Mouse (Mus musculus) intestine, embryonic 16.5 days (tissue): ENCODE measurements at regions not wholly inside any gene's neighbourhood (a gene's known extent, or its start where the extent isn't known, plus 50 kb on each side); places are given as distances from the start of the nearest gene placed in this dataset.
A peak's percentile ranks its signal among the peaks of the same experiment; 100 is the strongest.

ENCODE experiments used
- ATAC-seq: fragments of 200-750 bp; cut with Nextera tagmentation; 2 replicates; pipeline ENCODE4 v1.8.0; 2017; ENCODE audit warnings: moderate TSS enrichment, moderate library complexity
- H3K27ac ChIP-seq: fragments of 300-500 bp; sonication (generic); 2 replicates; pipeline ENCODE4 v1.5.1; 2014; ENCODE audit warnings: mild to moderate bottlenecking, low read length
- H3K27me3 ChIP-seq: fragments of 300-500 bp; sonication (generic); replicated peaks from 2 replicates; pipeline ENCODE4 v1.6.1; 2014; ENCODE audit warnings: low read length, control low read depth, mixed read lengths; ENCODE audit not compliant: control insufficient read depth, insufficient read depth
- H3K36me3 ChIP-seq: fragments of 300-500 bp; sonication (generic); 2 replicates; pipeline ENCODE4 v1.6.1; 2014; ENCODE audit warnings: low read length, control low read depth; ENCODE audit not compliant: control insufficient read depth, insufficient read depth
- H3K4me1 ChIP-seq: fragments of 300-500 bp; sonication (generic); 2 replicates; pipeline ENCODE4 v1.6.1; 2014; ENCODE audit warnings: low read length, control low read depth, mixed read lengths; ENCODE audit not compliant: control insufficient read depth, insufficient read depth
- H3K4me2 ChIP-seq: fragments of 300-500 bp; sonication (generic); 2 replicates; pipeline ENCODE4 v1.6.1; 2014; ENCODE audit warnings: low read depth, low read length, control low read depth
- H3K4me3 ChIP-seq: fragments of 300-500 bp; sonication (generic); 2 replicates; pipeline ENCODE4 v1.5.1; 2014; ENCODE audit warnings: mild to moderate bottlenecking, low read length
- H3K9ac ChIP-seq: fragments of 300-500 bp; sonication (generic); 2 replicates; pipeline ENCODE4 v1.6.1; 2014; ENCODE audit warnings: low read depth, low read length
- H3K9me3 ChIP-seq: fragments of 300-500 bp; sonication (generic); 2 replicates; pipeline ENCODE4 v1.6.1; 2016; ENCODE audit warnings: low read length, control low read depth; ENCODE audit not compliant: control insufficient read depth
- WGBS: fragments of 180-500 bp; shearing (Covaris S2); extraction: QIAGEN DNeasy Blood & Tissue Kit; methylation state at CpG from one replicate; pipeline ENCODE4 v1.1.7; 2014; 5-methylcytosine and 5-hydroxymethylcytosine counted together

DNA sequence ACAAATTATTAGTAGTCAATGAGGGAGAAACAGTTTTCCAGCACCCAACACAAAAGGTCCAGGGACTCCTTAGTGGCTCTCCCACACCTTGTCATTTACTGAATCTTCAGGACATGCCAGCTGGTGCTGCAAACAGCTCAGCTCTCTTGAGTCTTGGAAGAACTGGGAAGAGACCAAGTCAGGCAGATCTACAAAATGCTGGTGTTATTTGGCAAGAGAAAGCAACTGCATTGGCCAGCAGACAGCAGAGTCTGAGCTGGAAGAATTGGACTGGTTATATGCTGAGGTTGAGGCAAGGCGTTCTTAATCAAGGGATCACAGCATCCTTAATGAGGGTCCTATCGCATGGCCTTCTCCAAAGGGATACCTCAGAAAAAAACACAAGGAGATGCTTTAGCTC lies 124.2 kb upstream of the Lef1 start:
- Histone ChIP-seq H3K4me2 (no peak overlapping the region), H3K27ac (no peak overlapping the region), H3K9ac (no peak overlapping the region), H3K27me3 (no peaks in the 10 kb centered on the region), H3K9me3 (no peaks in the 10 kb centered on the region), H3K36me3 (no peaks in the 10 kb centered on the region), H3K4me3 (no peak overlapping the region), H3K4me1 (no peaks in the 10 kb centered on the region)
- 86% methylated on average over 2 of the region's 2 CpGs for WGBS
- no peak for ATAC-seq

DNA sequence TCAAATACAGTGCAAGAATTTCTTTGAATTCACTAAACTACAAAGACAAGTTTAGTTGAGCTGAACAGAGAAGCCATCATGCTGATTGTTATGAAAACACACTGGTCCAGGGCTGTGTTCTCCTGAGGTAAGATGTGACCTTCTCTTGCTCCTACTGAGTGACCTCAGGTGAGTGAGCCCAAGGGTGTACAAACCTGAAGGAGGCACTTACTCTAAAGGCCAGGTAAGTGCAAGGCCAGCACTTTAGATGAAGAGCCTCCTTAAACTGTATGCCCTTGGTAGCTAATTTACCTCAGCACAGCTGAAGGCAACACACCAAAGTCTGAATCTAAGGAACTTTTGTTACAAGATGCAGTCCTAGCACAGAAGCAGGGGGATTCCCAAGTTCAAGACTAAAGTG lies 128.7 kb upstream of the Lef1 start:
- H3K4me2 ChIP-seq: no peak overlapping the region
- H3K9me3 ChIP-seq: no peaks in the 10 kb centered on the region
- H3K9ac ChIP-seq: no peak overlapping the region
- H3K27ac ChIP-seq: no peak overlapping the region
- no peaks in the 10 kb centered on the region for H3K36me3 ChIP-seq
- H3K4me1 ChIP-seq: no peaks in the 10 kb centered on the region
- H3K27me3 ChIP-seq: no peaks in the 10 kb centered on the region
- no peak overlapping the region for H3K4me3 ChIP-seq
- ATAC-seq: no peak

- no peaks in the 10 kb centered on the region for H3K4me1 ChIP-seq
- ATAC-seq: no peak
- no peak overlapping the region for H3K9ac ChIP-seq
- H3K27ac ChIP-seq: no peak overlapping the region
- H3K27me3 ChIP-seq: no peaks in the 10 kb centered on the region
- no peak overlapping the region for H3K4me3 ChIP-seq
- no peaks in the 10 kb centered on the region for H3K9me3 ChIP-seq
- 76% methylated on average over 14 of the region's 14 CpGs for WGBS
- H3K4me2 ChIP-seq: no peak overlapping the region
- no peaks in the 10 kb centered on the region for H3K36me3 ChIP-seq
Measured at GRCm38 (mm10) chr3:130978986-130979642, 131.2 kb upstream of the Lef1 start.

DNA sequence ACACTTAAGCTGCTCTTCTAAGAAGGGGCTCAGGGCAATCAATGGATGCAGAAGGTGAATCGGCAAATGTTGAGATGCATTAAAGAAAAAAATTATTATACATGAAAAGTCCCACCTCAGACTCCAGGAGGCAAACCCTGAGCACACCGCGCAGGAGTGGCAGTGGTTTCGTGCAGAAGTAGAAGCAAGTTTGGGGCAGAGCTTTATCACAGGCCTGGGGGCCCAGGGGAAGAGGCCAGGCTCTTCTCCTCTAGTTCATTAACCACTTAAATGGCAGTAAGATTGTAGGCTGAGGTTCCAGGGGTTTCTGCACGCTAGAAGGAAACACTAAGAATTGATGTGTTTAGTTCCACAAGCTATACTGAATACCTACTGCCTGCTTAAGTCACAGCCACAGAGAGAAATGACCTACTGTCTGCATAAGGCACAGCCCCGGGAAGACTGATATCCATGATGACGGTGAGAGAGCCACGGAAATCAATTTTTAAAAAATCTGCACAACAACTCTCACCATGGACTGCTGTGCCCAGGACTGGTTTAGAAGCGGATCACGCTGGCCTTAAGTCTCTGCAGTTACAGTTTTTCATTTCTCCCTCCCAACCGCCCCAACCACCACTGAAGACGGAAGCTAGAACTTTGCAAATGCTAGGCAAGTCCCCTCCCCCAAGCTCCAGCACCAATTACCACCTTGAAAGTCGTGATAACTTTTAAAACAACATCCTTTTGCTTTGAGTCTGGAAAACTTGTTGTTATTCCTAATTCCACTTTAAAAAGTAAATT lies 132.2 kb upstream of the Lef1 start:
- Histone ChIP-seq H3K27ac (no peak overlapping the region), H3K4me2 (no peak overlapping the region), H3K27me3 (no peaks in the 10 kb centered on the region), H3K9me3 (no peaks in the 10 kb centered on the region), H3K36me3 (no peaks in the 10 kb centered on the region), H3K4me3 (no peak overlapping the region), H3K9ac (no peak overlapping the region), H3K4me1 (no peaks in the 10 kb centered on the region)
- WGBS: 54% methylated on average over 13 of the region's 13 CpGs
- ATAC-seq: no peak

DNA sequence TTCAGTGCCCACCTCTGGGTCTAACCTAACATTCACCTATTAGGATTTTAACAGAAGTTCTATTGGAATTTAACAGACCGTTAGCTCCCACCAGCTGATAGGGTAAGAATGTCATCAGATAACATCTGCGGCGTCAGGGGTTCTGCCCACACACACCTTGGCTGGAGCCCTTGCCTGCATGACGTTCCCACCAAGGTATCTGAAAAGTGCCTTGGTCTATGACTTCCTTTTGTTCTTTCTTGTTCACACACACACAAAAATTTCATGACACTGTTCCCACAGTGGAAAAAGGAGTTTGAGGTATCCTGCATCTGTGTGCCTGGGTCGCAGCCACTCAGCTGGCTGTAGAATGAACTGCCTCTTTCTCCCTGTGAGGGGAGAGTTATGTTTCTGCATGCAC lies 134.1 kb upstream of the Lef1 start:
- no peak overlapping the region for H3K27ac ChIP-seq
- WGBS: 65% methylated on average over 5 of the region's 5 CpGs
- H3K27me3 ChIP-seq: no peaks in the 10 kb centered on the region
- no peak overlapping the region for H3K4me3 ChIP-seq
- ATAC-seq: no peak
- no peaks in the 10 kb centered on the region for H3K36me3 ChIP-seq
- H3K9me3 ChIP-seq: no peaks in the 10 kb centered on the region
- H3K4me2 ChIP-seq: no peak overlapping the region
- H3K4me1 ChIP-seq: no peaks in the 10 kb centered on the region
- H3K9ac ChIP-seq: no peak overlapping the region

GRCm38 (mm10) chr3:130975291-130975690 lies 135.0 kb upstream of the Lef1 start:
- no peak overlapping the region for H3K4me2 ChIP-seq
- no peak overlapping the region for H3K9ac ChIP-seq
- WGBS: 47% methylated on average over 1 of the region's 1 CpGs
- no peak for ATAC-seq
- no peak overlapping the region for H3K27ac ChIP-seq
- H3K4me3 ChIP-seq: no peak overlapping the region
- H3K9me3 ChIP-seq: no peaks in the 10 kb centered on the region
- no peaks in the 10 kb centered on the region for H3K36me3 ChIP-seq
- H3K4me1 ChIP-seq: no peaks in the 10 kb centered on the region
- H3K27me3 ChIP-seq: no peaks in the 10 kb centered on the region

GRCm38 (mm10) chr3:130972126-130972525 lies 138.1 kb upstream of the Lef1 start:
- Histone ChIP-seq H3K4me2 (no peak overlapping the region), H3K36me3 (no peaks in the 10 kb centered on the region), H3K27me3 (no peaks in the 10 kb centered on the region), H3K4me1 (no peaks in the 10 kb centered on the region), H3K9me3 (no peaks in the 10 kb centered on the region), H3K9ac (no peak overlapping the region), H3K4me3 (no peak overlapping the region), H3K27ac (no peak overlapping the region)
- ATAC-seq: peak; percentile 62
- 66% methylated on average over 2 of the region's 2 CpGs for WGBS

GRCm38 (mm10) chr3:130965275-130965674 lies 145.0 kb upstream of the Lef1 start:
- Histone ChIP-seq H3K4me1 (no peaks in the 10 kb centered on the region), H3K27ac (no peak overlapping the region), H3K4me3 (no peak overlapping the region), H3K9ac (no peak overlapping the region), H3K27me3 (no peaks in the 10 kb centered on the region), H3K9me3 (no peaks in the 10 kb centered on the region), H3K4me2 (no peak overlapping the region), H3K36me3 (no peaks in the 10 kb centered on the region)
- ATAC-seq: no peak
- 90% methylated on average over 3 of the region's 3 CpGs for WGBS

DNA sequence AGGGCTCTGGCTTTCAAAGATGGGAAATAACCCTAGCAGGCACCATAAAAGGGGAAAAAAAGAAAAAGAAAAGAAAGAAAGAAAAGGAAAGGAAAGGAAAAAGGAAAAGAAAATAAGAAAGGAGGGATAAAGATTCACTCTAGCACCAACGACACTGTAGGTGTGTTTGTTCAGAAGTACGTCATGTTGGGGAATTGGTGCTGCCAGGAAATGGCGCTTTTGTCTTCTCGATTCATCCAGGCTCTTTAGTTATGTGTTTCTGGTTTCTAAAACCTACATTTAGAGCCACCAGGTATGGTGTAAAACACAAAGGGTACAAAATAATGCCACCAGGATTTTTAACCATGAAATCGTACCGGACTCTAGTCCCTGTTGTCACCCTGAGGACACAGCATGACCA lies 146.2 kb upstream of the Lef1 start:
- Histone ChIP-seq H3K9me3 (no peaks in the 10 kb centered on the region), H3K27ac (no peak overlapping the region), H3K4me2 (no peak overlapping the region), H3K27me3 (no peaks in the 10 kb centered on the region; the same call in 1 of the 2 replicates), H3K36me3 (no peaks in the 10 kb centered on the region), H3K4me3 (no peak overlapping the region), H3K9ac (no peak overlapping the region), H3K4me1 (no peaks in the 10 kb centered on the region)
- 90% methylated on average over 6 of the region's 6 CpGs for WGBS
- no peak for ATAC-seq
